Mouse (Mus musculus) testis, adult 2 months (tissue): ENCODE results near the gene Ankra2.

Source experiments
- CTCF ChIP-seq: fragments of 200-500 bp; IDR thresholded peaks from 2 replicates; pipeline ENCODE4 v1.5.1; 2012; ENCODE audit warnings: low read depth, mild to moderate bottlenecking, inconsistent platforms, low read length, moderate library complexity; ENCODE audit not compliant: control insufficient read depth, insufficient read depth, insufficient replicate concordance
- POLR2A ChIP-seq: fragments of 200-500 bp; IDR thresholded peaks from 2 replicates; pipeline ENCODE4 v1.6.1; 2012; ENCODE audit warnings: low read depth, mild to moderate bottlenecking, inconsistent platforms, low read length, moderate library complexity; ENCODE audit not compliant: control insufficient read depth

DNA sequence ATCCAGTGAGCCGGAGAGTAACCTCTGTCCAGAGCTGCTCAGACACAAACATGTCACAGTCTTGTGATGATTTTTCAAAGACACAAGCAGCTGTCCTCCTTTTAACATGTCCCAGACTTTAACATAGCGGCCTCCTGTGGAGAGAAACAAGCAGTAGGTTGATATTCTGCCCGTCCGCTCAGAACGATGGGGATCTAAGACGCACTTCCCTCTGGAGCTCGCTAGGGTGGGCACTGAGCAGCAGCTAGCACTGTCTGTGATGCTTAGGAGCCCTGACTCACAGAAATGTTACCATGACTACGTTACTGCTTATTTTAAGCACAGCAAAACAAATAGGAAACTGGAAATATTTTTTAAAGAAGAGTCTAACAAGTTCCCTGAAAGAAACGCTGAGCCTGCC lies 8.0 kb upstream of the Ankra2 start:
- TF ChIP-seq CTCF (no peak), POLR2A (no peak)
